10 mouse cellular contexts compared by ENCODE assay signal in the genomic region with DNA sequence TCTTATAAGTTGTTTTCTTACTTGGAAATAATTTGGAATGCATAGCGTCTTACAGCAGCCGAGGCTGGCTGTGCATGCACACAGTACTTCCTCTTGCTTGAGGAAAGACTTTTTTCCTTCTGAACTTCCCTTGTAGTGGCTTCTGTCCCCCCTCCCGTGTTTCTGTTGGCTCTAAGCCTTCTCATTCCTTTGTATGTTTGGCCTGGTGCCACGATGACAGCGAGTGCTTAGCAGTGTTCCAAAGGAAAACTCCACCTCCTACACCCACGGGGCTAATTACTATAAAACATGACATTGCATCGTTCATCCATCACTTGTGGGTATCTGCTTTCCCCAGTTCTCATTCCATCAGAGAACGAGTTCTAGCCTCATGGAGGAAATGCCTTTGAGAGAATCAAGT. TPM values are rescaled to one million over a fixed set of nuclear protein-coding genes. Genes with fewer than 3 reads are reported as not detected.
A peak's percentile ranks its signal among the peaks of the same experiment; 100 is the strongest.
DNase-seq lines count a peak whose midpoint lies in the region; ATAC-seq lines count a peak whose summit lies in the region.
"Had no signal": no experiment of that assay in that cellular context is flagged by ENCODE, and none has a peak within 500 bp of the region (broad histone marks: within the 10 kb centered on the region; RNA-seq: fewer than 3 reads in every experiment).

A gene (plus strand): TSS at position 313 of the 400 bp plus-strand sequence.

- DNase-seq in cerebellum, adult 9-10 months, result peak; percentile 14
- DNase-seq in cerebellum, adult 11 months, result no peak
- peak; percentile 86 for DNase-seq in Muller cell, postnatal 12 days (ENCODE audit: inconsistent ontology term)
- peak; percentile 63 for DNase-seq in gastrocnemius, postnatal 25 days
- peak; percentile 63 for DNase-seq in testis, postnatal 10 days (ENCODE audit: low spot score)
- DNase-seq in left cerebral cortex, adult 11 months (ENCODE audit: low spot score), result no peak

- ATAC-seq in intestine, embryonic 16.5 days, result peak; percentile 75
- peak; percentile 90 for ATAC-seq in lung, embryonic 15.5 days (ENCODE audit: borderline replicate concordance, extremely low read depth, low FRiP score, low TSS enrichment)

- peaks cover 7% of the 10 kb centered on the region; the same call in 1 of the 2 replicates for H3K4me1 ChIP-seq in intestine, embryonic 16.5 days (ENCODE audit: control insufficient read depth, insufficient read depth, low read length)
- H3K4me1 ChIP-seq in lung, embryonic 15.5 days, result peaks cover 21% of the 10 kb centered on the region

- H3K9ac ChIP-seq in intestine, embryonic 16.5 days (ENCODE audit: low read depth, low read length), result no peak within 1 kb of the TSS
- H3K9ac ChIP-seq in lung, embryonic 15.5 days, result no peak within 1 kb of the TSS

- no peaks in the 10 kb centered on the region for H3K9me3 ChIP-seq in intestine, embryonic 16.5 days (ENCODE audit: control insufficient read depth, low read length)
- H3K9me3 ChIP-seq in lung, embryonic 15.5 days, result no peaks in the 10 kb centered on the region

- H3K4me3 ChIP-seq in intestine, embryonic 16.5 days (ENCODE audit: low read length), result no peak within 1 kb of the TSS
- no peak within 1 kb of the TSS for H3K4me3 ChIP-seq in lung, embryonic 15.5 days

- H3K4me2 ChIP-seq in intestine, embryonic 16.5 days (ENCODE audit: low read depth, low read length), result no peak within 1 kb of the TSS
- peak within 1 kb of the TSS; percentile 18; the same call in 1 of the 2 replicates for H3K4me2 ChIP-seq in lung, embryonic 15.5 days

- 37% methylated on average over 8 of the region's 8 CpGs for WGBS in intestine, embryonic 16.5 days
- WGBS in lung, embryonic 15.5 days, result 8% methylated on average over 8 of the region's 8 CpGs

- no peaks in the 10 kb centered on the region for H3K27me3 ChIP-seq in intestine, embryonic 16.5 days (replicated peaks; ENCODE audit: control insufficient read depth, insufficient read depth, low read length)
- H3K27me3 ChIP-seq in lung, embryonic 15.5 days, result no peaks in the 10 kb centered on the region

- no peaks in the 10 kb centered on the region for H3K36me3 ChIP-seq in intestine, embryonic 16.5 days (ENCODE audit: control insufficient read depth, insufficient read depth, low read length)
- no peaks in the 10 kb centered on the region for H3K36me3 ChIP-seq in lung, embryonic 15.5 days

- no peak within 1 kb of the TSS; the same call in 1 of the 2 replicates for H3K27ac ChIP-seq in intestine, embryonic 16.5 days (ENCODE audit: low read length)
- H3K27ac ChIP-seq in lung, embryonic 15.5 days, result peak within 1 kb of the TSS; percentile 8; the same call in 1 of the 2 replicates

RNA-seq across cellular contexts. Expression of the gene that starts here (rescaled TPM):
- not detected for total RNA-seq in gastrocnemius, postnatal 25 days (2021)
- polyA plus RNA-seq in intestine, embryonic 16.5 days (2015; fragmentation: Nextera tagmentation; extraction: Ambion mirVana), result not detected in 2 replicates
- 0.09 TPM in 1 of 2 replicates, not detected in the other for polyA plus RNA-seq in lung, embryonic 15.5 days (2015; fragmentation: Nextera tagmentation; extraction: Ambion mirVana)
- total RNA-seq: left cerebral cortex, postnatal 25 days had no signal
- polyA plus RNA-seq: testis, adult 2 months had no signal

Comparison
In these comparisons a context has a peak if more than half of its experiments do, and no peak if none do; other contexts are left out.
1. DNase-seq: peak in cerebellum, adult 9-10 months (single experiment), Muller cell, postnatal 12 days (single experiment) and testis, postnatal 10 days (single experiment); none in cerebellum, adult 11 months (single experiment) and left cerebral cortex, adult 11 months (single experiment).
2. Peak in DNase-seq in gastrocnemius, postnatal 25 days; RNA of the gene not detected or under 1 TPM.
3. Peak in ATAC-seq in intestine, embryonic 16.5 days; RNA of the gene not detected or under 1 TPM.
4. Peak in ATAC-seq, H3K27ac ChIP-seq and H3K4me2 ChIP-seq in lung, embryonic 15.5 days; RNA of the gene not detected or under 1 TPM.